Mouse (Mus musculus): Measurements from ENCODE around the gene Timm17a. TPM values are rescaled to one million over a fixed set of nuclear protein-coding genes. Genes with fewer than 3 reads are reported as not detected.

The Timm17a gene
- polyA plus RNA-seq (2015; fragmentation: Nextera tagmentation; extraction: Ambion mirVana), result 167 and 179 TPM in 2 replicates

GRCm38 (mm10) chr1:135313284-135314031 lies at the start of gene Timm17a:
TSS of gene Timm17a (minus strand) at chr1:135313778.
- Histone ChIP-seq H3K27ac (peak within 1 kb of the TSS; percentile 74), H3K4me3 (peak within 1 kb of the TSS; percentile 81), H3K9ac (peak within 1 kb of the TSS; percentile 95), H3K4me1 (peaks cover 12% of the 10 kb centered on the region), H3K9me3 (replicated peaks) (no peaks in the 10 kb centered on the region), H3K27me3 (0 out of 2 replicates have a peak, but pooled peaks cover 5% of the 10 kb centered on the region), H3K4me2 (peak within 1 kb of the TSS; percentile 91), H3K36me3 (ENCODE audit: poor library complexity, severe bottlenecking) (peaks cover 15% of the 10 kb centered on the region)
- under 1% methylated on average over 51 of the region's 51 CpGs for WGBS
- ATAC-seq, result peak; percentile 100

GRCm38 (mm10) chr1:135362115-135362514 lies 48.5 kb upstream of the Timm17a start:
- Histone ChIP-seq H3K36me3 (ENCODE audit: poor library complexity, severe bottlenecking) (no peaks in the 10 kb centered on the region), H3K4me2 (no peak overlapping the region), H3K9me3 (replicated peaks) (no peaks in the 10 kb centered on the region; the same call in 1 of the 2 replicates), H3K4me3 (no peak overlapping the region), H3K27ac (no peak overlapping the region), H3K27me3 (no peaks in the 10 kb centered on the region), H3K9ac (no peak overlapping the region), H3K4me1 (no peaks in the 10 kb centered on the region)
- ATAC-seq, result no peak

- no peak for ATAC-seq
- H3K27ac ChIP-seq, result no peak overlapping the region
- no peaks in the 10 kb centered on the region for H3K36me3 ChIP-seq (ENCODE audit: poor library complexity, severe bottlenecking)
- H3K9me3 ChIP-seq (replicated peaks), result no peaks in the 10 kb centered on the region; the same call in 1 of the 2 replicates
- H3K4me1 ChIP-seq, result no peaks in the 10 kb centered on the region
- no peak overlapping the region for H3K4me2 ChIP-seq
- no peaks in the 10 kb centered on the region for H3K27me3 ChIP-seq
- H3K9ac ChIP-seq, result no peak overlapping the region
- WGBS, result 83% methylated on average over 4 of the region's 4 CpGs
- H3K4me3 ChIP-seq, result no peak overlapping the region
These were observed 47.9 kb upstream of the Timm17a start for GRCm38 (mm10) chr1:135361491-135361890.

GRCm38 (mm10) chr1:135359071-135359470 lies 45.5 kb upstream of the Timm17a start:
- ATAC-seq, result no peak
- 52% methylated on average over 2 of the region's 2 CpGs for WGBS
- no peaks in the 10 kb centered on the region; the same call in 1 of the 2 replicates for H3K9me3 ChIP-seq (replicated peaks)
- H3K9ac ChIP-seq, result no peak overlapping the region
- no peak overlapping the region for H3K4me3 ChIP-seq
- H3K4me2 ChIP-seq, result no peak overlapping the region
- no peaks in the 10 kb centered on the region for H3K27me3 ChIP-seq
- no peaks in the 10 kb centered on the region for H3K36me3 ChIP-seq (ENCODE audit: poor library complexity, severe bottlenecking)
- no peak overlapping the region for H3K27ac ChIP-seq
- H3K4me1 ChIP-seq, result no peaks in the 10 kb centered on the region

- no peak overlapping the region for H3K27ac ChIP-seq
- no peak overlapping the region for H3K4me2 ChIP-seq
- no peaks in the 10 kb centered on the region for H3K9me3 ChIP-seq (replicated peaks)
- no peaks in the 10 kb centered on the region for H3K4me1 ChIP-seq
- no peak overlapping the region for H3K4me3 ChIP-seq
- WGBS, result 86% methylated on average over 3 of the region's 3 CpGs
- H3K9ac ChIP-seq, result no peak overlapping the region
- no peak for ATAC-seq
- H3K36me3 ChIP-seq (ENCODE audit: poor library complexity, severe bottlenecking), result no peaks in the 10 kb centered on the region
- no peaks in the 10 kb centered on the region for H3K27me3 ChIP-seq
These were observed 38.4 kb upstream of the Timm17a start for GRCm38 (mm10) chr1:135351953-135352352.

GRCm38 (mm10) chr1:135347498-135348169 lies 34.1 kb upstream of the Timm17a start:
- no peak for ATAC-seq
- H3K4me3 ChIP-seq, result no peak overlapping the region
- no peak overlapping the region for H3K27ac ChIP-seq
- WGBS, result 56% methylated on average over 4 of the region's 4 CpGs
- no peaks in the 10 kb centered on the region for H3K9me3 ChIP-seq (replicated peaks)
- no peak overlapping the region for H3K4me2 ChIP-seq
- no peak overlapping the region for H3K9ac ChIP-seq
- no peaks in the 10 kb centered on the region for H3K27me3 ChIP-seq
- no peaks in the 10 kb centered on the region for H3K4me1 ChIP-seq
- no peaks in the 10 kb centered on the region for H3K36me3 ChIP-seq (ENCODE audit: poor library complexity, severe bottlenecking)

- no peaks in the 10 kb centered on the region for H3K36me3 ChIP-seq (ENCODE audit: poor library complexity, severe bottlenecking)
- 75% methylated on average over 3 of the region's 3 CpGs for WGBS
- H3K4me1 ChIP-seq, result no peaks in the 10 kb centered on the region
- H3K9ac ChIP-seq, result no peak overlapping the region
- H3K27ac ChIP-seq, result no peak overlapping the region
- ATAC-seq, result no peak
- no peak overlapping the region for H3K4me3 ChIP-seq
- no peaks in the 10 kb centered on the region for H3K9me3 ChIP-seq (replicated peaks)
- H3K27me3 ChIP-seq, result no peaks in the 10 kb centered on the region
- H3K4me2 ChIP-seq, result no peak overlapping the region
These were observed 33.3 kb upstream of the Timm17a start for GRCm38 (mm10) chr1:135346891-135347290.

- Histone ChIP-seq H3K4me3 (no peak overlapping the region), H3K4me1 (no peaks in the 10 kb centered on the region), H3K4me2 (no peak overlapping the region), H3K27ac (no peak overlapping the region), H3K27me3 (no peaks in the 10 kb centered on the region), H3K9me3 (replicated peaks) (no peaks in the 10 kb centered on the region), H3K9ac (no peak overlapping the region), H3K36me3 (ENCODE audit: poor library complexity, severe bottlenecking) (no peaks in the 10 kb centered on the region)
- WGBS, result 54% methylated on average over 4 of the region's 4 CpGs
- no peak for ATAC-seq
These were observed 30.4 kb upstream of the Timm17a start for GRCm38 (mm10) chr1:135344026-135344425.

GRCm38 (mm10) chr1:135341947-135342346 lies 28.4 kb upstream of the Timm17a start:
- Histone ChIP-seq H3K4me1 (no peaks in the 10 kb centered on the region), H3K27me3 (no peaks in the 10 kb centered on the region), H3K27ac (no peak overlapping the region), H3K9me3 (replicated peaks) (no peaks in the 10 kb centered on the region), H3K36me3 (ENCODE audit: poor library complexity, severe bottlenecking) (no peaks in the 10 kb centered on the region), H3K9ac (no peak overlapping the region), H3K4me2 (no peak overlapping the region), H3K4me3 (no peak overlapping the region)
- ATAC-seq, result no peak
- WGBS, result 89% methylated on average over 8 of the region's 8 CpGs

- no peak overlapping the region for H3K4me2 ChIP-seq
- no peak for ATAC-seq
- no peak overlapping the region for H3K27ac ChIP-seq
- H3K9me3 ChIP-seq (replicated peaks), result no peaks in the 10 kb centered on the region
- H3K4me3 ChIP-seq, result no peak overlapping the region
- no peaks in the 10 kb centered on the region for H3K36me3 ChIP-seq (ENCODE audit: poor library complexity, severe bottlenecking)
- H3K4me1 ChIP-seq, result no peaks in the 10 kb centered on the region
- H3K9ac ChIP-seq, result no peak overlapping the region
- whole genome bisulfite sequencing, result 79% methylated on average over 6 of the region's 6 CpGs
- no peaks in the 10 kb centered on the region for H3K27me3 ChIP-seq
These were observed 17.0 kb upstream of the Timm17a start for GRCm38 (mm10) chr1:135330578-135330977.

GRCm38 (mm10) chr1:135328368-135328767 lies 14.8 kb upstream of the Timm17a start:
- H3K27me3 ChIP-seq, result 0 out of 2 replicates have a peak, but pooled peaks cover 3% of the 10 kb centered on the region
- ATAC-seq, result no peak
- H3K36me3 ChIP-seq (ENCODE audit: poor library complexity, severe bottlenecking), result no peaks in the 10 kb centered on the region
- no peak overlapping the region for H3K4me3 ChIP-seq
- no peak overlapping the region for H3K4me2 ChIP-seq
- H3K9me3 ChIP-seq (replicated peaks), result no peaks in the 10 kb centered on the region
- H3K4me1 ChIP-seq, result no peaks in the 10 kb centered on the region
- WGBS, result 66% methylated on average over 5 of the region's 5 CpGs
- no peak overlapping the region for H3K27ac ChIP-seq
- no peak overlapping the region for H3K9ac ChIP-seq

GRCm38 (mm10) chr1:135325934-135326333 lies 12.4 kb upstream of the Timm17a start:
- Histone ChIP-seq H3K27me3 (peaks cover 6% of the 10 kb centered on the region; the same call in 1 of the 2 replicates), H3K27ac (no peak overlapping the region), H3K4me3 (no peak overlapping the region), H3K4me1 (no peaks in the 10 kb centered on the region), H3K9ac (no peak overlapping the region), H3K9me3 (replicated peaks) (no peaks in the 10 kb centered on the region), H3K4me2 (no peak overlapping the region), H3K36me3 (ENCODE audit: poor library complexity, severe bottlenecking) (no peaks in the 10 kb centered on the region)
- ATAC-seq, result no peak
- WGBS, result 78% methylated on average over 2 of the region's 2 CpGs

Data from forebrain, embryonic 13.5 days (tissue).